Mouse (Mus musculus) neural tube, embryonic 12.5 days (tissue): Measurements from ENCODE around the gene Rasl11a. TPM values are rescaled to one million over a fixed set of nuclear protein-coding genes. Genes with fewer than 3 reads are reported as not detected.

Experiments used
- ATAC-seq: fragments of 200-750 bp; cut with Nextera tagmentation; 2 replicates; pipeline ENCODE4 v1.8.0; 2017; ENCODE audit warnings: low read depth, mild to moderate bottlenecking, moderate TSS enrichment, moderate library complexity; ENCODE audit not compliant: low FRiP score
- H3K27ac ChIP-seq: fragments of 300-500 bp; sonication (generic); 2 replicates; pipeline ENCODE4 v1.5.1; 2016
- H3K27me3 ChIP-seq: fragments of 300-500 bp; sonication (generic); replicated peaks from 2 replicates; pipeline ENCODE4 v1.6.1; 2016; ENCODE audit warnings: mild to moderate bottlenecking
- H3K36me3 ChIP-seq: fragments of 300-500 bp; sonication (generic); 2 replicates; pipeline ENCODE4 v1.6.1; 2016; ENCODE audit warnings: mild to moderate bottlenecking
- H3K4me1 ChIP-seq: fragments of 300-500 bp; sonication (generic); 2 replicates; pipeline ENCODE4 v1.6.1; 2016
- H3K4me2 ChIP-seq: fragments of 300-500 bp; sonication (generic); replicated peaks from 2 replicates; pipeline ENCODE4 v1.6.1; 2016; ENCODE audit warnings: mild to moderate bottlenecking
- H3K4me3 ChIP-seq: fragments of 300-500 bp; sonication (generic); 2 replicates; pipeline ENCODE4 v1.5.1; 2016
- H3K9ac ChIP-seq: fragments of 300-500 bp; sonication (generic); 2 replicates; pipeline ENCODE4 v1.6.1; 2016; ENCODE audit warnings: mild to moderate bottlenecking
- H3K9me3 ChIP-seq: fragments of 300-500 bp; sonication (generic); 2 replicates; pipeline ENCODE4 v1.6.1; 2016; ENCODE audit warnings: mild to moderate bottlenecking
- WGBS: fragments of 180-500 bp; shearing (Covaris S2); methylation state at CpG from one replicate; pipeline ENCODE4 v1.1.7; 2016; 5-methylcytosine and 5-hydroxymethylcytosine counted together
- polyA plus RNA-seq: library from polyadenylated mRNA; unstranded; fragments of >200 nt; fragmentation: Nextera tagmentation; extraction: Ambion mirVana; gene quantifications from 2 replicates; pipeline ENCODE4 v1.2.1, GENCODE M21; 2016

Rasl11a gene
- polyA plus RNA-seq, 1 experiment from 2014 or later, result 23.4 TPM

DNA sequence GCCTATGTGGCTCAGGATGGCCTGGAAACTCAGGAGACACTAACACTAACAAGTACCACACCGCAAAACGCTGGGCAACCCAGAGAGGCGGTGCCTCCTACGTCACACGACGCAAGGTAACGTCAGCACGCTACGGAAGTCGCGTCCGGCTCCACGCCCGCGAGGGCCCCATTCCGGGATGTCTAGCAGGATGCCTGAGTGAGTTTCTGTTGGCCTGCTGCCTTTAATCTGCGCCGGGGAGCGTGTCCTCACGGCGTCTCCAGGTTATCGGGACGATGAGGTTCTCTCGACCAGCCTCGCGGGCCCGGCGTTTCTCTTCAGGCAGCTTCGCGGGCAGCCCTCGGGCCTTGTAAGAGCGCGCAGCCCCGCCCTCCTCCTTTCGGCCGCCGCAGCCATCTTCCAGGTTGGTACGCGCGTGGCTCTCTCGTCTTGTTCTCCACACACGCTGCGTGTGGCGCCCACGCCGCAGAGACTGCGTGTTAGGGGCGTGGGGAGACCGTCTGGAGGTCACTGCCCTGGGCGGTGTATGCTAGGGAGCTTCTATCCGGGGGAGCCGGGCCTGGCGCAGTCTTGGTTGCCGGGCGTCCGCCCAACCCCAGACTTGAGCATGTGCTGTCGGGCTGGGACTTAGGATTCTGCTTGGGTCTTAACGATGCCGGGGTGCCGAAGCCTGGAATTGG lies 12.0 kb upstream of the Rasl11a start, which contains the start of gene Rpl21:
Gene Rpl21, plus strand, starts transcription at position 122 of the 680 bp plus-strand sequence.
- peak; percentile 98 for ATAC-seq
- WGBS, result under 1% methylated on average over 60 of the region's 60 CpGs
- Histone ChIP-seq H3K4me3 (peak within 1 kb of the TSS; percentile 90), H3K9me3 (no peaks in the 10 kb centered on the region), H3K9ac (peak within 1 kb of the TSS; percentile 95), H3K27ac (peak within 1 kb of the TSS; percentile 47), H3K27me3 (no peaks in the 10 kb centered on the region), H3K36me3 (peaks cover 37% of the 10 kb centered on the region), H3K4me2 (peak within 1 kb of the TSS; percentile 80), H3K4me1 (peaks cover 11% of the 10 kb centered on the region)

DNA sequence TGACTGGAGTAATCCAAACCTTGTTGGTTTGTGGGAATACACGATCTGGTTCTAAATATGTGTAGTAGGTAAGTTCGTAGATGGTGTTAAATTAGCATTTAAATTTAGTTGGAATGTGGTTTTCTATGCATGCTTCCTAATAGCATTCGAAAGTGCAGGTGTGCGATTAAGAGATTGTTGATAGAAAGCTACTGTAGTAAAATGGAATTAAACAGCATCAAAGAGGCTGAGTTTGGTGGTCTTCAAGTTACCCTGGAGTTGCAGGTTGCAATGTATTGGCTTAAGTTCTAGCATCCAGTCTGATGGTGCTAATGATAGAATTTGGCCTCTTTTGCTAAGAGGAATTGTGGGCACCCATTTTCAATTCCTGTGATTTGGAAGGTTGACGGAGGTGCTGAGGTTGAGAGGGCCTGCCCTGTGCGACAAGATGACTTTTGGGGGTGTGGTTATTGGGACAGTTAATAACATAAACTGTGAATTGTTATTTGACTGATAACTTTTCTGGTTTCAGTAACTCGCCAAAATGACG lies 11.1 kb upstream of the Rasl11a start:
- Histone ChIP-seq H3K4me2 (peak overlapping the region; percentile 80), H3K36me3 (peaks cover 45% of the 10 kb centered on the region), H3K9me3 (no peaks in the 10 kb centered on the region), H3K27me3 (no peaks in the 10 kb centered on the region), H3K9ac (peak overlapping the region; percentile 95), H3K4me3 (peak overlapping the region; percentile 90), H3K4me1 (peaks cover 11% of the 10 kb centered on the region), H3K27ac (no peak overlapping the region)
- WGBS, result 22% methylated on average over 8 of the region's 8 CpGs
- no peak for ATAC-seq

DNA sequence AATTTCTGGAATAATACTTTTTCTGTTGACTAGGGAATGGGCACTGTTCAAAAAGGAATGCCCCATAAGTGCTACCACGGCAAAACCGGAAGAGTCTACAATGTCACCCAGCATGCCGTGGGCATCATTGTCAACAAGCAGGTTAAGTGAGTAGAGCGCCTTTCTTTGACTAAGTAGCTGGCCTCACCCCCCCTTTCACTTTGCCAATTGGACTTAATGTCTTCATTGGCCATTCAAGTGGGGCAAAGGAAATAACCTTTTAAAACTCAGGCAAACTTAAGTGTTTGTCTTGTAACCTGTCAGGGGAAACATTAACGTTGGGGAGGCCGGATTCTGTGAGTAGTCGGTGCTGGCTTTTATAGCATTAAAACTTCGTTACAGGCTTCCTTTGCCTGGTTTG lies 9.9 kb upstream of the Rasl11a start:
- H3K27me3 ChIP-seq, result no peaks in the 10 kb centered on the region
- no peak overlapping the region for H3K4me2 ChIP-seq
- peaks cover 11% of the 10 kb centered on the region for H3K4me1 ChIP-seq
- H3K9me3 ChIP-seq, result no peaks in the 10 kb centered on the region
- no peak overlapping the region for H3K27ac ChIP-seq
- 86% methylated on average over 8 of the region's 8 CpGs for WGBS
- H3K4me3 ChIP-seq, result no peak overlapping the region
- no peak overlapping the region for H3K9ac ChIP-seq
- ATAC-seq, result no peak
- H3K36me3 ChIP-seq, result peaks cover 48% of the 10 kb centered on the region

DNA sequence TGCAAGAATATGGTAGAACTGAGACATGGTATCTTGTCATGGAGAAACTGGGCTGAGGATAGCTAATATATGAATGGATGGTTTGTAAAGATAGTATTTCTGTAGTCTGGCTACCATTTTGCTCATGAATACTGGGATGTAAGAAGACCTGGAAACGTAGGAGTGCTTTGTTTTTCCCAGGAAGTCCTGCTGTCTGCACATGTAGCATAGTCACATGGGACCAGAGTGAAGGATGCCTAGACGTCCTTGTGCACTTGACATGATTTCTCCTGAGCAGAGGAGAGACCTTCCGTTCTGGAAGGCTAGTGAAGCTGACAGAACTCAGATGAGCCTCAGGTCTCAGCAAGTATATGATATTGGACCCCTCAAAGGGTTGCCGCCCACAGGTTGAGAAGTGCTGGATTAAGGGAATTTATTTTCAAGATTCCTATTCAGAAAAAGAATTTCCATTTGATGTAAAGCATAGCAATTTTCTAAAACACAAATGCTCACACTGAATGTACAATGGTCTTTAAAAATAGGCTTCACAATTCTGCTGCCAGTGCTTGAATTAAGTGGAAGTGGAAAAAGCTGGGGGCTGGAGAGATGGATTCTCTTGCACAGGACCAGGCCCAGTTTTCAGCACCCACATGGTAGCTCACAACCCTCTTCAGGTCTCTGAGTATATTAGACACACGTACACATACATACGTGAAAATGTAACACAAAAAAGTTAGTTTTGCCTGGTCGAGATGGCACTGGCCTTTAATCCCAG lies 6.7 kb upstream of the Rasl11a start:
- H3K4me3 ChIP-seq, result no peak overlapping the region
- no peak overlapping the region for H3K9ac ChIP-seq
- no peaks in the 10 kb centered on the region for H3K9me3 ChIP-seq
- H3K36me3 ChIP-seq, result peaks cover 52% of the 10 kb centered on the region
- 71% methylated on average over 7 of the region's 7 CpGs for WGBS
- no peak overlapping the region for H3K27ac ChIP-seq
- no peak for ATAC-seq
- H3K4me2 ChIP-seq, result no peak overlapping the region
- H3K27me3 ChIP-seq, result no peaks in the 10 kb centered on the region
- H3K4me1 ChIP-seq, result peaks cover 11% of the 10 kb centered on the region

DNA sequence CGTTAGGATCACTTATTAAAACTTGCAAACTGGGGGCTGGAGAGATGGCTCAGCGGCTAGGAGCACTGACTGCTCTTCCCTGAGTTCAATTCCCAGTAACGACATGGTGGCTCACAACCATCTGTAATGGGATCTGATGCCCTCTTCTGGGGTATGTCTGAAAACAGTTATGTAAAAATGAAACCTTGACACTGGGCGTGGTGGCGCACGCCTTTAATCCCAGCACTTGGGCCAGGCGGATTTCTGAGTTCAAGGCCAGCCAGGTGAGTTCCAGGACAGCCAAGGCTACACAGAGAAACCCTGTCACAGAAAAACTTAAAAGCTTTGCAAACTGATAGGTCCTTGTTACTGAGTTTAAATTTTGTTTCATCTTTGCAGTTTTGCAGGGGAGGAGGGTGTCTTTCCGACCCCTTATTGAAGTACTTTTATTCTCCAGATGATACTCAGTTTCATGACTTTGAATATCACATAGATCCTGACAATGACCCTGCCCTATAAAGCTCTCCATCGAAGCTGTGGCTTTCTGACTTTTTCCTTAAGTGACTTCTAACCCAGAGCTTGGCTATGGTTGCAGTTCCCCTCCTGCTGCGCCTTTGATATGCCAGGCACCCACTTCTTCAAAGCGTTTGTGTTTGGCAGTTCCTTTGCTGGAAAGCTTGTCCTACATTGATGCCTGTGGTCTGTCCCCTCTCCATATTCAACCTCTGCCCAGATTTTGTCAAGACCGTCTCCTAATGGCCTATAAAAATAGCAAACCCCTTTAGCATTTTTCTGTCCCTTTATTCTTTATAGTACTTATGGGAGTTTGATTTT lies 5.8 kb upstream of the Rasl11a start:
- no peak overlapping the region for H3K9ac ChIP-seq
- no peaks in the 10 kb centered on the region for H3K27me3 ChIP-seq
- H3K4me3 ChIP-seq, result no peak overlapping the region
- H3K36me3 ChIP-seq, result peaks cover 52% of the 10 kb centered on the region
- no peak overlapping the region for H3K4me2 ChIP-seq
- no peak overlapping the region for H3K27ac ChIP-seq
- peaks cover 6% of the 10 kb centered on the region for H3K4me1 ChIP-seq
- whole genome bisulfite sequencing, result 45% methylated on average over 12 of the region's 12 CpGs
- H3K9me3 ChIP-seq, result no peaks in the 10 kb centered on the region
- ATAC-seq, result no peak

DNA sequence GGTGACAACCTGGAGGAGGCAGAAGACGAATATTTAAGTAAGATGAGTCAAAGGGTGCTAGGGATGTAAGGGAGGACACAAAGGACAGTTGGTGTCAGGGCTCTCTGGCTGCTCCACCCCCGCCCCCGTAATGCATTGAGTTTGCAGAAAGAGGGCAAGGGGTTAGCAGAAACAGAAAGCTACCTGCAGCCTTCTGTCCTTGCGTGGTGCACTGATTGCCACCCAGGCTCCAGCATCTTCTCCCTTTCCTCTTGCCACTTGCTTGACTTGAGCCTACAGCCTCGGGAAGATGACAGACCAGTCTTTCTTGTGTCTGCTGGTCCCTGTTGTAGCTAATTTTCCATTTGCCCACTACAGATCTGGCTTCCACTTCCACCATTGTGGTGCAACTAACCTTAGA lies 5.1 kb upstream of the Rasl11a start:
- H3K27ac ChIP-seq, result no peak overlapping the region
- peaks cover 46% of the 10 kb centered on the region for H3K36me3 ChIP-seq
- no peak overlapping the region for H3K4me3 ChIP-seq
- no peak overlapping the region for H3K9ac ChIP-seq
- no peak overlapping the region for H3K4me2 ChIP-seq
- peaks cover 5% of the 10 kb centered on the region; the same call in 1 of the 2 replicates for H3K4me1 ChIP-seq
- WGBS, result 51% methylated on average over 5 of the region's 5 CpGs
- no peaks in the 10 kb centered on the region for H3K27me3 ChIP-seq
- no peak for ATAC-seq
- H3K9me3 ChIP-seq, result no peaks in the 10 kb centered on the region

DNA sequence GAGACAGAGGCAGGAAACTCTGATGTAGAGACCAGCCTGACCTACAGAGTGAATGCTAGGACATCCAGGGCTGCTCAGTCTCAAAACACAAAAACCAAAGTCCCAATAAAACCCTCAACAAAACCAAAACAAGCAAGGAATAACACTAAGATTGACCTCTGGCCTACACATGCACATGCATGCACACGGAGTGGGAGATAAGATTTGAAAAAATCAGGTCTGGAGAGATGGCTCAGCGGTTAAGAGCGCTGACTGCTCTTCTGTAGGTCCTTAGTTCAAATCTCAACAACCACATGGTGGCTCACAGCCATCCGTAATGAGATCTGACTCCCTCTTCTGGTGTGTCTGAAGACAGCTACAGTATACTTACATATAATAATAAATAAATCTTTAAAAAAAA lies 4.4 kb upstream of the Rasl11a start:
- H3K27ac ChIP-seq, result no peak overlapping the region
- no peaks in the 10 kb centered on the region for H3K27me3 ChIP-seq
- peaks cover 40% of the 10 kb centered on the region for H3K36me3 ChIP-seq
- H3K4me1 ChIP-seq, result peaks cover 5% of the 10 kb centered on the region; the same call in 1 of the 2 replicates
- H3K9me3 ChIP-seq, result no peaks in the 10 kb centered on the region
- no peak overlapping the region for H3K4me2 ChIP-seq
- H3K4me3 ChIP-seq, result no peak overlapping the region
- no peak overlapping the region for H3K9ac ChIP-seq
- 84% methylated on average over 4 of the region's 4 CpGs for WGBS
- ATAC-seq, result no peak

DNA sequence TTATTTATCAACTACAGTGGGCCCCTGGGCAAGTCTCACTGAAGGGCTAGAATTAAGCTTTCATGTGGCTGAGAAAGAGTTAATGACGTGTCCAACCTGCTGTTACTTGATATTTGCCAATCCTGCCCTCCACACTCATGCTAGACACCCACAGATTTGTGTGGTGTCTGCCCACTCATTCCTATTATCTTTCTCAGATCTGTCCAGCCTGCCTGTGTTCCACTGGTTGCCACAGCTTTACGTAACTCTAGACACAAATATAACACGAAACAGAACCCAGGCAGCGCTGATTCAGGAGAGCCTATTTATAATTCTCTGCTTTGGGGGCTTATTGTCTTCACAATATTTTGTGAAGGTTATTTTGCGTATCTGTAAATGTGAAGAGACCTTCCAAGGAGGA lies 3.6 kb upstream of the Rasl11a start:
- Histone ChIP-seq H3K27ac (no peak overlapping the region), H3K36me3 (peaks cover 31% of the 10 kb centered on the region), H3K9ac (no peak overlapping the region), H3K4me3 (no peak overlapping the region), H3K4me1 (peaks cover 13% of the 10 kb centered on the region), H3K27me3 (no peaks in the 10 kb centered on the region), H3K9me3 (no peaks in the 10 kb centered on the region), H3K4me2 (no peak overlapping the region)
- ATAC-seq, result no peak
- 93% methylated on average over 5 of the region's 5 CpGs for WGBS

DNA sequence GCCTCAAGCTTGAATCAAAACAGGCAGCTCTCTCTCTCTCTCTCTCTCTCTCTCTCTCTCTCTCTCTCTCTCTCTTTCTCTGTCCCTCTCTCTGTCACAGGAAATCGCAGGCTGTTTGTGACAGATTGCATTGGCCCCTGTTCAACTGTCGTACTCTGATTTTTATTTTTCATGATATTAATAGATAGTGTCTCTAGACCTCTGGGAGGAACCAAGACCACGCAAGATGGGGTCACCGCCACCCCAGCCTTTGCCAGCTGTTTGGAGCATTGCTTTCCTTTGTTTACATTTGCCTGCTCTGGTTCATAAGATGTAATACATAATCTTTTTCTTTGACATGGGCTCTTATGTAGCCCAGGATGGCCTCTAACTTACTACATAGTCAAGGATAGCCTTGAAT lies 2.9 kb upstream of the Rasl11a start:
- H3K4me2 ChIP-seq, result no peak overlapping the region
- H3K9ac ChIP-seq, result no peak overlapping the region
- no peak for ATAC-seq
- H3K4me1 ChIP-seq, result peaks cover 13% of the 10 kb centered on the region
- H3K36me3 ChIP-seq, result peaks cover 24% of the 10 kb centered on the region
- no peaks in the 10 kb centered on the region for H3K27me3 ChIP-seq
- WGBS, result 94% methylated on average over 4 of the region's 4 CpGs
- no peak overlapping the region for H3K4me3 ChIP-seq
- no peak overlapping the region for H3K27ac ChIP-seq
- H3K9me3 ChIP-seq, result no peaks in the 10 kb centered on the region

DNA sequence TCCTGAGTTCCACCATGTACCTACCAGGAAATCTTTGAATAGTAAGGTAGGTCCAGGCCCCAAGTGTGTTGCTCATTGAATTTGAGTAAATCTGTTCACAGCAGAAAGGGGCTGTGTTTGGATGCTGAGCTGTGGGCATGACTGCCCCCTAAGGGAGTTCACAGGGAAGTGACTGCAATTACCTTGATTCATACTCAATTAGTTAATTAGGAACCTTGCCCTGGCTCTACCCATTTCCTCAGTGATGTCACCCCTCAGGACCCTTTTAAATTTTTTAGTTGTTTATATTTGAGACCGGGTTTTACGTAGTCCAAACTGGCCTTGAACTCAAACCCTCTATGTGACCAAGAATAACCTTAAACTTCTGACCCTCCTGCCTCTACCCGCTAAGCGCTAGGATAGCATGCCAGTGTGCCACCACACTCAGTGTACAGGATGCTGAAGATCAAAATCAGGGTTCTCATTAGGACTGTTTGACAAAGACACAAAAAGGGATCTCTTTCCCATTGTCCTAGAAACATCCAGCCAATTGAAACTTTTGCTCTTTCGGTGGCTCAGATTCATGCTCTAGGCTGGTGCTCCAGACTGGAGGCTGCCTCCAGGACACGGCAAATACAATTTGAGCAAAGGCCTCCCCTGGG lies 450 bp upstream of the Rasl11a start:
- ATAC-seq, result peak; percentile 46
- Histone ChIP-seq H3K4me1 (peaks cover 13% of the 10 kb centered on the region), H3K9ac (peak overlapping the region; percentile 65), H3K4me3 (peak overlapping the region; percentile 51), H3K4me2 (peak overlapping the region; percentile 77), H3K27ac (peak overlapping the region; percentile 53), H3K36me3 (peaks cover 4% of the 10 kb centered on the region; the same call in 1 of the 2 replicates), H3K27me3 (no peaks in the 10 kb centered on the region), H3K9me3 (no peaks in the 10 kb centered on the region)
- 10% methylated on average over 6 of the region's 6 CpGs for WGBS

DNA sequence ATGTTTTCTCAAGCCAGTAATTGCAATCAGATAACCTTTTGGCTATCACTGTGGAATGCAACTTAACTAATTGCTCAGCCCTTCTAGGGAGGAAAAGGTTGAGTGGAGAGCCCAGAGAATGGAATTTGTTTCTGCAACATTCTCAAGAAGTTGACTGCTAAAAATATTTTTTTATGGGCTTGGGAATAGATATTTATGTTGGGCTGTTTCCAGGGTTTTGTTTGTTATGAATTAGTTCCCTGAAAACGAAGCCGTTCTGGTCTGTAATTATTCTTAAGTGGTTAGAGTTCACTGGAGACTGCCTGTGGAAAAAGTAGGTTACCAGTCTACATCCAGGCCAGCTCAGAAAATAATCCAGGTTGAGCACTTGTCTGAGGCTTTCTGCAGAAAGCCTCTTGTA lies 1.6 kb downstream of the Rasl11a start:
- 84% methylated on average over 2 of the region's 2 CpGs for WGBS
- Histone ChIP-seq H3K36me3 (no peaks in the 10 kb centered on the region), H3K27ac (no peak overlapping the region), H3K4me1 (peaks cover 13% of the 10 kb centered on the region), H3K4me2 (peak overlapping the region; percentile 77; the same call in 1 of the 2 replicates), H3K27me3 (no peaks in the 10 kb centered on the region), H3K4me3 (no peak overlapping the region), H3K9me3 (no peaks in the 10 kb centered on the region), H3K9ac (no peak overlapping the region)
- no peak for ATAC-seq
